Mouse (Mus musculus): ENCODE measurements around the gene Arhgap9.

- TF ChIP-seq CTCF (IDR thresholded peaks at IDR 0.05; ENCODE audit: borderline replicate concordance, control insufficient read depth, extremely low read depth, insufficient read depth, low read length, poor library complexity) (no peak), POLR2A (IDR thresholded peaks at IDR 0.05; ENCODE audit: control insufficient read depth, extremely low read depth, insufficient read depth, low read length, poor library complexity) (no peak)
Observed at GRCm38 (mm10) chr10:127326828-127327227, 5.1 kb downstream of the Arhgap9 start.
